Mouse (Mus musculus) limb, embryonic 10.5 days (tissue): ENCODE results near the gene Dlk2. TPM values are rescaled to one million over a fixed set of nuclear protein-coding genes. Genes with fewer than 3 reads are reported as not detected.

Source experiments
- DNase-seq: peaks from one replicate; pipeline ENCODE4 v3.0.0-alpha.2; 2017; ENCODE audit warnings: low spot score
- H3K27ac ChIP-seq: fragments of 300-500 bp; sonication (generic); 2 replicates; pipeline ENCODE4 v1.5.1; 2016; ENCODE audit warnings: mild to moderate bottlenecking
- H3K27me3 ChIP-seq: fragments of 300-500 bp; sonication (generic); 2 replicates; pipeline ENCODE4 v1.6.1; 2016; ENCODE audit warnings: low read depth, mild to moderate bottlenecking; ENCODE audit not compliant: poor library complexity, severe bottlenecking
- H3K36me3 ChIP-seq: fragments of 300-500 bp; sonication (generic); 2 replicates; pipeline ENCODE4 v1.6.1; 2016; ENCODE audit warnings: mild to moderate bottlenecking, moderate library complexity
- H3K4me1 ChIP-seq: fragments of 300-500 bp; sonication (generic); 2 replicates; pipeline ENCODE4 v1.6.1; 2016
- H3K4me3 ChIP-seq: fragments of 300-500 bp; sonication (generic); 2 replicates; pipeline ENCODE4 v1.5.1; 2016; ENCODE audit warnings: mild to moderate bottlenecking, moderate library complexity
- H3K9me3 ChIP-seq: fragments of 300-500 bp; sonication (generic); replicated peaks from 2 replicates; pipeline ENCODE4 v1.6.1; 2016; ENCODE audit warnings: mild to moderate bottlenecking
- WGBS: fragments of 180-500 bp; shearing (Covaris S2); methylation state at CpG from one replicate; pipeline ENCODE4 v1.1.7; 2016; 5-methylcytosine and 5-hydroxymethylcytosine counted together
- polyA plus RNA-seq: library from polyadenylated mRNA; unstranded; fragments of >200 nt; fragmentation: Nextera tagmentation; extraction: Ambion mirVana; gene quantifications from 2 replicates; pipeline ENCODE4 v1.2.1, GENCODE M21; 2016

The Dlk2 gene
- polyA plus RNA-seq, 1 experiment from 2014 or later = 1.3 TPM

DNA sequence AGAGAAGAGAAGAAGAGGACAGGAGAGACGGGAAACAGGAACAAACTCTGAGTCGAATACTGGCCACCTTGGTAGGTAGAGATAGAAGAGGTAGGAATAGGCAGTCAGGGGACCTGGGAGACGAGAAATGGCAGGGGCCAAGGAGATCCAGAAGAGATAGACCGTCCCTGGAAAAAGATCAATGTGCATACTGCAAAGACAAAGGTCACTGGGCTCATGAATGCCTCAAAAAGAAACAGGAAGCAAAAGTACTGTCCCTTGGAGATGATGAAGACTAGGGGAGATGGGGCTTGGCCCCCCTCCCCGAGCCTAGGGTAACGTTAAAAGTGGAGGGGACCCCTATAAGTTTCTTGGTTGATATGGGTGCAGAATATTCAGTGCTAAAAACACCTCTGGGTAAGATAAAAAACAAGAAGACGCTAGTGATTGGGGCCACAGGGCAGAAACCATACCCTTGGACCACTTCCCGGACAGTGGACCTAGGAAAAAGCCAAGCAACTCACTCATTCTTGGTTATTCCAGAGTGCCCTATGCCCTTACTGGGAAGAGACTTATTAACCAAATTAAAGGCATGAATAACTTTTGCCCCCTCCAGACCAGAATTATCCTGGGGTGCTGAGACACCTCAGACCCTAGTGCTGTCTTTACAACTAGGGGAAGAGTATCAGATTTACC lies 53.9 kb downstream of the Dlk2 start:
- H3K9me3 ChIP-seq = 0 out of 2 replicates have a peak, but pooled peaks cover 3% of the 10 kb centered on the region
- no peak for DNase-seq
- H3K27ac ChIP-seq = no peak overlapping the region
- no peaks in the 10 kb centered on the region for H3K36me3 ChIP-seq
- H3K27me3 ChIP-seq = no peaks in the 10 kb centered on the region
- H3K4me1 ChIP-seq = no peaks in the 10 kb centered on the region
- H3K4me3 ChIP-seq = no peak overlapping the region
- 89% methylated on average over 8 of the region's 8 CpGs for WGBS

Other genes with a start within 250 kb of the Dlk2 start
- gene Mrps18a, start 186.4 kb upstream of the Dlk2 start, polyA plus RNA-seq = 184 and 192 TPM in 2 replicates
- 7.7 and 10.0 TPM in 2 replicates for gene Rsph9, start 153.2 kb upstream of the Dlk2 start, polyA plus RNA-seq
- gene Mad2l1bp, start 143.9 kb upstream of the Dlk2 start, polyA plus RNA-seq = 37.7 and 39.2 TPM in 2 replicates
- 31.8 and 40.6 TPM in 2 replicates for gene Gtpbp2, start 136.4 kb upstream of the Dlk2 start, polyA plus RNA-seq
- 11.4 and 11.5 TPM in 2 replicates for gene Polh, start 94.8 kb upstream of the Dlk2 start, polyA plus RNA-seq
- gene Xpo5, start 94.6 kb upstream of the Dlk2 start, polyA plus RNA-seq = 72.7 and 78.5 TPM in 2 replicates
- 132 and 144 TPM in 2 replicates for gene Polr1c, start 49.4 kb upstream of the Dlk2 start, polyA plus RNA-seq
- 73.0 and 81.9 TPM in 2 replicates for gene Yipf3, start 49.3 kb upstream of the Dlk2 start, polyA plus RNA-seq
- gene Lrrc73, start 43.9 kb upstream of the Dlk2 start, polyA plus RNA-seq = 0.25 and 0.44 TPM in 2 replicates
- 60.3 and 61.2 TPM in 2 replicates for gene Tjap1, start 14.4 kb upstream of the Dlk2 start, polyA plus RNA-seq
- gene Abcc10, start 30.9 kb downstream of the Dlk2 start, polyA plus RNA-seq = 4.5 and 5.7 TPM in 2 replicates
- 7.9 and 9.4 TPM in 2 replicates for gene Zfp318, start 86.3 kb downstream of the Dlk2 start, polyA plus RNA-seq
- gene Crip3, start 131.5 kb downstream of the Dlk2 start, polyA plus RNA-seq = 0.21 and 0.44 TPM in 2 replicates
- gene Slc22a7, start 141.0 kb downstream of the Dlk2 start, polyA plus RNA-seq = not detected in 2 replicates
- gene Ttbk1, start 190.3 kb downstream of the Dlk2 start, polyA plus RNA-seq = 0.09 and 0.34 TPM in 2 replicates
- gene Dnph1, start 199.3 kb downstream of the Dlk2 start, polyA plus RNA-seq = 70.1 and 78.6 TPM in 2 replicates
- 2.4 and 5.6 TPM in 2 replicates for gene Cul9, start 249.0 kb downstream of the Dlk2 start, polyA plus RNA-seq